Mouse (Mus musculus): ENCODE data around the gene Acss2.

Gene Acss2

GRCm38 (mm10) chr2:155629231-155629661 is 111.5 kb downstream of the Acss2 start:
- no peak for DNase-seq (ENCODE audit: low spot score)

DNA sequence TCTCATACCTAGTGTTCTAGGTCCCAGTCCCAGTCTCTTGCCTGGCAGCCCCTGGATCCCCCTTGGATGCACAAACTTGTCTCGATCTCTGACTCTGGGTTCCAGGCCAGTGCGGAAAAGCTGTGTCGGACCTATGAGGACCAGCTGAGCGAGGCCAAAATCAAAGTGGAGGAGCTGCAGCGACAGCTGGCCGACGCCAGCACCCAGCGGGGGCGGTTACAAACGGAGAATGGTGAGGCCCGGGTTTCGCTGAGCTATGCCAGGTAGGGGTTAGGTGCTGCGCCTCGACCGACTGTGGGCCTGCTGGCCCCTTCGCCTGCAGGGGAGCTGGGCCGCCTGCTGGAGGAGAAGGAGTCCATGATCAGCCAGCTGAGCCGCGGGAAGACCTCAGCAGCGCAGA is 112.4 kb downstream of the Acss2 start:
- no peak for DNase-seq (ENCODE audit: low spot score)

DNA sequence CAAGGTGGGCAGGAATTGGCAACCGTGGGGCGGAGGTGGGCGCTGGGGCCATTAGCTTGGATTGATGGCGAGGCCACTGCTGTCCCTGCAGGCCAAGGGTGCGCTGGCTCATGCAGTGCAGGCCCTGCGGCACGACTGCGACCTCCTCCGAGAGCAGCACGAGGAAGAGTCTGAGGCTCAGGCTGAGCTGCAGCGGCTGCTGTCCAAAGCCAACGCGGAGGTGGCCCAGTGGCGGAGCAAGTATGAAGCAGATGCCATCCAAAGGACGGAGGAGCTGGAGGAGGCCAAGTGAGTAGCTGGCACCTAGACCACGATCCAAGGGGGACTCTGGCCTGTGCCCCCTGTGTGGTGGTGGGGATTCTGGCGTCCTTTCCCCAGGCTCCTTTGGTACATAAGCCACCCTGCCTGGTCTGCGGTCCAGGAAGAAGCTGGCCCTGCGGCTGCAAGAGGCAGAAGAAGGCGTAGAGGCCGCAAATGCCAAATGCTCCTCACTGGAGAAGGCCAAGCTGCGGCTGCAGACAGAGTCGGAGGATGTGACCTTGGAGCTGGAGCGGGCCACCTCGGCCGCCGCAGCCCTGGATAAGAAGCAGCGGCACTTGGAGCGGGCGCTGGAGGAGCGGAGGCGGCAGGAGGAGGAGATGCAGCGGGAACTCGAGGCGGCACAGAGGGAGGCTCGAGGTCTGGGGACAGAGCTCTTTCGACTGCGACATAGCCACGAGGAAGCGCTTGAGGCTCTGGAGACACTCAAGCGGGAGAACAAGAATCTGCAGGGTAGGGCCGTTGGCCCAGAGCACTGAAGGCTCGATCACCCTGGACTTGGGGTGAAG is 113.1 kb downstream of the Acss2 start:
- no peak for DNase-seq (ENCODE audit: low spot score)

DNA sequence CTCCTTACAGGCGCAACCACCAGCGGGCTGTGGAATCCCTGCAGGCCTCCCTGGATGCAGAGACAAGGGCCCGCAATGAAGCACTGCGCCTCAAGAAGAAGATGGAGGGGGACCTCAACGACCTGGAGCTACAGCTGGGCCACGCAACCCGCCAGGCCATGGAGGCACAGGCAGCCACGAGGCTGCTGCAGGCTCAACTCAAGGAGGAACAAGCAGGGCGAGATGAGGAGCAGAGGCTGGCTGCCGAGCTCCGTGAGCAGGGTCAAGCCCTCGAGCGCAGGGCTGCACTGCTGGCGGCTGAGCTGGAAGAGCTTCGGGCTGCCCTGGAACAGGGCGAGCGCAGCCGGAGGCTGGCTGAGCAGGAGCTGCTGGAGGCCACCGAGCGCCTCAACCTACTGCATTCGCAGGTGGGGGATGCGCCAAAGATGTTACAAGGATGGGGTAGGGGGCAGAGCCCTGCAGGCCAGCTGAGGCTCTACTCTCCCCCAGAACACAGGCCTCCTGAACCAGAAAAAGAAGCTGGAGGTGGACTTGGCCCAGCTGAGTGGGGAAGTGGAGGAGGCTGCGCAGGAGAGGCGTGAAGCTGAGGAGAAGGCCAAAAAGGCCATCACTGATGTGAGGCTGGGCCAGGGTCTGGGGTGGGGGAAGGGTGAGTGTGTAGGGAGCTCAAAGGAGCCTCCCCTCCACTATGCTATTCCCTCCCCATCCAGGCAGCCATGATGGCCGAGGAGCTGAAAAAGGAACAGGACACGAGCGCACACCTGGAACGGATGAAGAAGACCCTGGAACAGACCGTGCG is 114.6 kb downstream of the Acss2 start:
- DNase-seq (ENCODE audit: low spot score): no peak

DNA sequence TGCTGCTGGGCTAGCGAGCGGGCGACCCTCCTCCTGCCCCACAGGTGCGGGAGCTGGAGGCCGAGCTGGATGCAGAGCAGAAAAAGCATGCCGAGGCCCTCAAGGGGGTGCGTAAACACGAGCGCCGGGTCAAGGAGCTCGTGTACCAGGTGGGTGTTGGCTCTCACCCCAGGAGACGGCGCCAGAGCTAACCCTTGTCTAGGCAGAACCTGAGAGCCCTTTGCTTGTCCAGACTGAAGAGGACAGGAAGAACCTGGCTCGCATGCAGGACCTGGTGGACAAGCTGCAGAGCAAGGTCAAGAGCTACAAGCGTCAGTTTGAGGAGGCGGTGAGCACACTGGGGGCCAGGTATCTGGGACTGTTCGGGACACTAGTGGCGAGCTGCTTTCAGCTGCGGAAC is 115.4 kb downstream of the Acss2 start:
- DNase-seq (ENCODE audit: low spot score): no peak

- DNase-seq (ENCODE audit: low spot score): no peak
Measured at GRCm38 (mm10) chr2:155633731-155634130, 116.0 kb downstream of the Acss2 start.

- DNase-seq (ENCODE audit: low spot score): no peak
Measured at GRCm38 (mm10) chr2:155634562-155634961, 116.8 kb downstream of the Acss2 start.
